Mouse (Mus musculus) hindbrain, embryonic 13.5 days (tissue): ENCODE results near the gene Zwilch. TPM values are rescaled to one million over a fixed set of nuclear protein-coding genes. Genes with fewer than 3 reads are reported as not detected.
"Not testable (repeated sequence)": the region's sequence is repeated elsewhere in the genome, so short reads cannot be mapped to it uniquely, and the experiment has no call there.

Experiments used
- ATAC-seq: fragments of 200-750 bp; cut with Nextera tagmentation; 2 replicates; pipeline ENCODE4 v1.8.0; 2017; ENCODE audit warnings: moderate TSS enrichment; ENCODE audit not compliant: low FRiP score
- H3K27ac ChIP-seq: fragments of 300-500 bp; sonication (generic); 2 replicates; pipeline ENCODE4 v1.5.1; 2015; ENCODE audit warnings: inconsistent platforms, mild to moderate bottlenecking, moderate library complexity
- H3K27me3 ChIP-seq: fragments of 300-500 bp; sonication (generic); 2 replicates; pipeline ENCODE4 v1.6.1; 2015; ENCODE audit warnings: mild to moderate bottlenecking, inconsistent platforms
- H3K36me3 ChIP-seq: fragments of 300-500 bp; sonication (generic); 2 replicates; pipeline ENCODE4 v1.6.1; 2015; ENCODE audit warnings: mild to moderate bottlenecking, inconsistent platforms
- H3K4me1 ChIP-seq: fragments of 300-500 bp; sonication (generic); replicated peaks from 2 replicates; pipeline ENCODE4 v1.6.1; 2015; ENCODE audit warnings: inconsistent platforms
- H3K4me2 ChIP-seq: fragments of 300-500 bp; sonication (generic); 2 replicates; pipeline ENCODE4 v1.6.1; 2015; ENCODE audit warnings: inconsistent platforms, mild to moderate bottlenecking, moderate library complexity
- H3K4me3 ChIP-seq: fragments of 300-500 bp; sonication (generic); 2 replicates; pipeline ENCODE4 v1.5.1; 2015; ENCODE audit warnings: mild to moderate bottlenecking, inconsistent platforms
- H3K9ac ChIP-seq: fragments of 300-500 bp; sonication (generic); 2 replicates; pipeline ENCODE4 v1.6.1; 2015; ENCODE audit warnings: mild to moderate bottlenecking, inconsistent platforms
- H3K9me3 ChIP-seq: fragments of 300-500 bp; sonication (generic); 2 replicates; pipeline ENCODE4 v1.6.1; 2016; ENCODE audit warnings: inconsistent platforms
- WGBS: fragments of 180-500 bp; shearing (Covaris S2); methylation state at CpG from one replicate; pipeline ENCODE4 v1.1.7; 2015; 5-methylcytosine and 5-hydroxymethylcytosine counted together
- polyA plus RNA-seq: library from polyadenylated mRNA; unstranded; fragments of >200 nt; fragmentation: Nextera tagmentation; extraction: Ambion mirVana; gene quantifications from 2 replicates; pipeline ENCODE4 v1.2.1, GENCODE M21; 2015

Zwilch gene
- polyA plus RNA-seq, 1 experiment from 2014 or later: 6.5 TPM

- Histone ChIP-seq H3K36me3 (peaks cover 25% of the 10 kb centered on the region), H3K9me3 (no peaks in the 10 kb centered on the region), H3K27ac (no peak overlapping the region), H3K4me2 (no peak overlapping the region), H3K4me3 (no peak overlapping the region), H3K9ac (no peak overlapping the region), H3K27me3 (no peaks in the 10 kb centered on the region), H3K4me1 (no peaks in the 10 kb centered on the region)
- no peak for ATAC-seq
Measured at GRCm38 (mm10) chr9:64202331-64202730, 29.4 kb upstream of the Zwilch start.

- no peaks in the 10 kb centered on the region for H3K9me3 ChIP-seq
Measured at GRCm38 (mm10) chr9:64199897-64200296, 27.0 kb upstream of the Zwilch start.

GRCm38 (mm10) chr9:64198763-64199418 is 26.0 kb upstream of the Zwilch start:
- 93% methylated on average over 7 of the region's 7 CpGs for WGBS

More at GRCm38 (mm10) chr9:64199897-64200296, 27.0 kb upstream of the Zwilch start:
- no peak overlapping the region for H3K4me3 ChIP-seq
- H3K27me3 ChIP-seq: no peaks in the 10 kb centered on the region
- no peak overlapping the region for H3K4me2 ChIP-seq
- H3K9ac ChIP-seq: no peak overlapping the region
- ATAC-seq: no peak
- H3K36me3 ChIP-seq: peaks cover 27% of the 10 kb centered on the region
- no peak overlapping the region for H3K27ac ChIP-seq
- WGBS: 84% methylated on average over 2 of the region's 2 CpGs
- no peaks in the 10 kb centered on the region for H3K4me1 ChIP-seq

GRCm38 (mm10) chr9:64198068-64198762 is 25.3 kb upstream of the Zwilch start:
- Histone ChIP-seq H3K27ac (no peak overlapping the region), H3K27me3 (no peaks in the 10 kb centered on the region), H3K9ac (no peak overlapping the region), H3K4me3 (no peak overlapping the region), H3K4me1 (no peaks in the 10 kb centered on the region), H3K36me3 (peaks cover 19% of the 10 kb centered on the region), H3K4me2 (no peak overlapping the region), H3K9me3 (no peaks in the 10 kb centered on the region)
- 98% methylated on average over 5 of the region's 5 CpGs for WGBS
- ATAC-seq: no peak

More at GRCm38 (mm10) chr9:64198763-64199418, 26.0 kb upstream of the Zwilch start:
- H3K4me3 ChIP-seq, H3K9me3 ChIP-seq, H3K4me2 ChIP-seq, ATAC-seq, H3K4me1 ChIP-seq, H3K27ac ChIP-seq, H3K27me3 ChIP-seq, H3K9ac ChIP-seq: not testable (repeated sequence)
- peaks cover 20% of the 10 kb centered on the region for H3K36me3 ChIP-seq

- Histone ChIP-seq H3K9ac (no peak overlapping the region), H3K27me3 (no peaks in the 10 kb centered on the region), H3K4me2 (no peak overlapping the region), H3K9me3 (no peaks in the 10 kb centered on the region), H3K27ac (no peak overlapping the region), H3K4me3 (no peak overlapping the region), H3K36me3 (peaks cover 19% of the 10 kb centered on the region), H3K4me1 (no peaks in the 10 kb centered on the region)
- ATAC-seq: no peak
- 87% methylated on average over 8 of the region's 8 CpGs for WGBS
Measured at GRCm38 (mm10) chr9:64197524-64197923, 24.6 kb upstream of the Zwilch start.

- Histone ChIP-seq H3K9ac (no peak overlapping the region), H3K36me3 (peaks cover 30% of the 10 kb centered on the region), H3K4me3 (no peak overlapping the region), H3K9me3 (no peaks in the 10 kb centered on the region), H3K4me2 (no peak overlapping the region), H3K4me1 (no peaks in the 10 kb centered on the region), H3K27me3 (no peaks in the 10 kb centered on the region), H3K27ac (no peak overlapping the region)
- 85% methylated on average over 4 of the region's 4 CpGs for WGBS
- ATAC-seq: no peak
Measured at GRCm38 (mm10) chr9:64195554-64195953, 22.6 kb upstream of the Zwilch start.

GRCm38 (mm10) chr9:64193879-64194278 is 21.0 kb upstream of the Zwilch start:
- peaks cover 43% of the 10 kb centered on the region for H3K36me3 ChIP-seq
- no peaks in the 10 kb centered on the region for H3K27me3 ChIP-seq
- no peak overlapping the region for H3K9ac ChIP-seq
- H3K4me3 ChIP-seq: no peak overlapping the region
- H3K4me1 ChIP-seq: no peaks in the 10 kb centered on the region
- no peak overlapping the region for H3K27ac ChIP-seq
- H3K9me3 ChIP-seq: no peaks in the 10 kb centered on the region
- ATAC-seq: no peak
- no peak overlapping the region for H3K4me2 ChIP-seq
- WGBS: 94% methylated on average over 1 of the region's 1 CpGs

GRCm38 (mm10) chr9:64184166-64184840 is 11.4 kb upstream of the Zwilch start:
- ATAC-seq: no peak
- Histone ChIP-seq H3K4me1 (peaks cover 8% of the 10 kb centered on the region), H3K4me3 (no peak overlapping the region), H3K9me3 (no peaks in the 10 kb centered on the region), H3K27ac (no peak overlapping the region), H3K9ac (no peak overlapping the region), H3K27me3 (no peaks in the 10 kb centered on the region), H3K36me3 (peaks cover 64% of the 10 kb centered on the region), H3K4me2 (no peak overlapping the region)
- 94% methylated on average over 5 of the region's 5 CpGs for WGBS

GRCm38 (mm10) chr9:64183295-64183694 is 10.4 kb upstream of the Zwilch start:
- H3K36me3 ChIP-seq: peaks cover 59% of the 10 kb centered on the region
- H3K4me1 ChIP-seq: peaks cover 13% of the 10 kb centered on the region
- H3K27ac ChIP-seq, H3K4me3 ChIP-seq, ATAC-seq, H3K27me3 ChIP-seq, H3K9ac ChIP-seq, H3K9me3 ChIP-seq, H3K4me2 ChIP-seq: not testable (repeated sequence)
- 92% methylated on average over 5 of the region's 5 CpGs for WGBS

- peak within 1 kb of the TSS; percentile 76 for H3K9ac ChIP-seq
- no peaks in the 10 kb centered on the region for H3K27me3 ChIP-seq
- H3K27ac ChIP-seq: peak within 1 kb of the TSS; percentile 85
- ATAC-seq: peak; percentile 97
- H3K4me1 ChIP-seq: peaks cover 30% of the 10 kb centered on the region
- H3K4me2 ChIP-seq: peak within 1 kb of the TSS; percentile 56
- under 1% methylated on average over 35 of the region's 35 CpGs for WGBS
- H3K9me3 ChIP-seq: no peaks in the 10 kb centered on the region
- peak within 1 kb of the TSS; percentile 59 for H3K4me3 ChIP-seq
- peaks cover 68% of the 10 kb centered on the region for H3K36me3 ChIP-seq
Measured at GRCm38 (mm10) chr9:64178974-64179646, 6.2 kb upstream of the Zwilch start, which contains the start of gene Snapc5. Gene Snapc5, plus strand, starts transcription at chr9:64179274.

GRCm38 (mm10) chr9:64178610-64178973 is 5.7 kb upstream of the Zwilch start:
- 45% methylated on average over 3 of the region's 3 CpGs for WGBS
- Histone ChIP-seq H3K9ac (peak overlapping the region; percentile 76; the same call in 1 of the 2 replicates), H3K4me2 (peak overlapping the region; percentile 56), H3K9me3 (no peaks in the 10 kb centered on the region), H3K36me3 (peaks cover 66% of the 10 kb centered on the region), H3K27me3 (no peaks in the 10 kb centered on the region), H3K27ac (peak overlapping the region; percentile 85), H3K4me3 (peak overlapping the region; percentile 59), H3K4me1 (peaks cover 33% of the 10 kb centered on the region)
- peak; percentile 65; the same call in 1 of the 2 replicates for ATAC-seq

- Histone ChIP-seq H3K36me3 (peaks cover 40% of the 10 kb centered on the region), H3K27ac (no peak overlapping the region), H3K4me1 (peaks cover 40% of the 10 kb centered on the region), H3K4me2 (no peak overlapping the region), H3K9ac (no peak overlapping the region), H3K27me3 (no peaks in the 10 kb centered on the region), H3K4me3 (no peak overlapping the region), H3K9me3 (no peaks in the 10 kb centered on the region)
- WGBS: 92% methylated on average over 11 of the region's 11 CpGs
- ATAC-seq: no peak
Measured at GRCm38 (mm10) chr9:64175378-64175777, 2.5 kb upstream of the Zwilch start.
